Mouse (Mus musculus) intestine, embryonic 16.5 days (tissue): ENCODE data around the gene Kctd21. TPM values are rescaled to one million over a fixed set of nuclear protein-coding genes. Genes with fewer than 3 reads are reported as not detected.
A peak's percentile ranks its signal among the peaks of the same experiment; 100 is the strongest.

Experiments used
- ATAC-seq: fragments of 200-750 bp; cut with Nextera tagmentation; 2 replicates; pipeline ENCODE4 v1.8.0; 2017; ENCODE audit warnings: moderate TSS enrichment, moderate library complexity
- H3K27ac ChIP-seq: fragments of 300-500 bp; sonication (generic); 2 replicates; pipeline ENCODE4 v1.5.1; 2014; ENCODE audit warnings: mild to moderate bottlenecking, low read length
- H3K27me3 ChIP-seq: fragments of 300-500 bp; sonication (generic); replicated peaks from 2 replicates; pipeline ENCODE4 v1.6.1; 2014; ENCODE audit warnings: low read length, control low read depth, mixed read lengths; ENCODE audit not compliant: control insufficient read depth, insufficient read depth
- H3K36me3 ChIP-seq: fragments of 300-500 bp; sonication (generic); 2 replicates; pipeline ENCODE4 v1.6.1; 2014; ENCODE audit warnings: low read length, control low read depth; ENCODE audit not compliant: control insufficient read depth, insufficient read depth
- H3K4me1 ChIP-seq: fragments of 300-500 bp; sonication (generic); 2 replicates; pipeline ENCODE4 v1.6.1; 2014; ENCODE audit warnings: low read length, control low read depth, mixed read lengths; ENCODE audit not compliant: control insufficient read depth, insufficient read depth
- H3K4me2 ChIP-seq: fragments of 300-500 bp; sonication (generic); 2 replicates; pipeline ENCODE4 v1.6.1; 2014; ENCODE audit warnings: low read depth, low read length, control low read depth
- H3K4me3 ChIP-seq: fragments of 300-500 bp; sonication (generic); 2 replicates; pipeline ENCODE4 v1.5.1; 2014; ENCODE audit warnings: mild to moderate bottlenecking, low read length
- H3K9ac ChIP-seq: fragments of 300-500 bp; sonication (generic); 2 replicates; pipeline ENCODE4 v1.6.1; 2014; ENCODE audit warnings: low read depth, low read length
- H3K9me3 ChIP-seq: fragments of 300-500 bp; sonication (generic); 2 replicates; pipeline ENCODE4 v1.6.1; 2016; ENCODE audit warnings: low read length, control low read depth; ENCODE audit not compliant: control insufficient read depth
- WGBS: fragments of 180-500 bp; shearing (Covaris S2); extraction: QIAGEN DNeasy Blood & Tissue Kit; methylation state at CpG from one replicate; pipeline ENCODE4 v1.1.7; 2014; 5-methylcytosine and 5-hydroxymethylcytosine counted together
- polyA plus RNA-seq: library from polyadenylated mRNA; unstranded; fragments of >200 nt; fragmentation: Nextera tagmentation; extraction: Ambion mirVana; gene quantifications from 2 replicates; pipeline ENCODE4 v1.2.1, GENCODE M21; 2015

Gene Kctd21
- polyA plus RNA-seq, result 4.1 and 4.4 TPM in 2 replicates

- Histone ChIP-seq H3K4me2 (peak within 1 kb of the TSS; percentile 92), H3K9ac (peak within 1 kb of the TSS; percentile 81), H3K4me1 (peaks cover 15% of the 10 kb centered on the region), H3K9me3 (no peaks in the 10 kb centered on the region), H3K4me3 (peak within 1 kb of the TSS; percentile 90), H3K27me3 (no peaks in the 10 kb centered on the region), H3K27ac (no peak within 1 kb of the TSS; the same call in 1 of the 2 replicates), H3K36me3 (no peaks in the 10 kb centered on the region)
- peak; percentile 99 for ATAC-seq
- under 1% methylated on average over 68 of the region's 68 CpGs for WGBS
These were observed at the start of gene Kctd21, which contains the start of gene Usp35 for GRCm38 (mm10) chr7:97331726-97332666. Gene Kctd21 (plus strand): TSS chr7:97332327. Gene Usp35 (minus strand): TSS chr7:97332020.

- no peak for ATAC-seq
- H3K27ac ChIP-seq, result no peak overlapping the region
- H3K36me3 ChIP-seq, result no peaks in the 10 kb centered on the region
- WGBS, result 46% methylated on average over 2 of the region's 2 CpGs
- no peaks in the 10 kb centered on the region for H3K9me3 ChIP-seq
- H3K4me2 ChIP-seq, result no peak overlapping the region
- no peaks in the 10 kb centered on the region for H3K4me1 ChIP-seq
- H3K4me3 ChIP-seq, result no peak overlapping the region
- no peaks in the 10 kb centered on the region for H3K27me3 ChIP-seq
- H3K9ac ChIP-seq, result no peak overlapping the region
These were observed 35.1 kb upstream of the Kctd21 start for GRCm38 (mm10) chr7:97296986-97297385.

- H3K4me1 ChIP-seq, result no peaks in the 10 kb centered on the region
- H3K4me3 ChIP-seq, result no peak overlapping the region
- no peaks in the 10 kb centered on the region for H3K27me3 ChIP-seq
- H3K4me2 ChIP-seq, result no peak overlapping the region
- no peak for ATAC-seq
- no peaks in the 10 kb centered on the region for H3K9me3 ChIP-seq
- no peak overlapping the region for H3K27ac ChIP-seq
- WGBS, result 2% methylated on average over 2 of the region's 2 CpGs
- no peaks in the 10 kb centered on the region for H3K36me3 ChIP-seq
- no peak overlapping the region for H3K9ac ChIP-seq
These were observed 34.7 kb upstream of the Kctd21 start for GRCm38 (mm10) chr7:97297466-97297865.

- no peaks in the 10 kb centered on the region; the same call in 1 of the 2 replicates for H3K36me3 ChIP-seq
- no peak overlapping the region for H3K4me2 ChIP-seq
- no peak overlapping the region for H3K4me3 ChIP-seq
- no peak for ATAC-seq
- H3K27ac ChIP-seq, result no peak overlapping the region
- H3K4me1 ChIP-seq, result no peaks in the 10 kb centered on the region
- 93% methylated on average over 2 of the region's 2 CpGs for WGBS
- no peaks in the 10 kb centered on the region for H3K27me3 ChIP-seq
- H3K9ac ChIP-seq, result no peak overlapping the region
- H3K9me3 ChIP-seq, result no peaks in the 10 kb centered on the region
These were observed 33.8 kb upstream of the Kctd21 start for GRCm38 (mm10) chr7:97298279-97298678.

DNA sequence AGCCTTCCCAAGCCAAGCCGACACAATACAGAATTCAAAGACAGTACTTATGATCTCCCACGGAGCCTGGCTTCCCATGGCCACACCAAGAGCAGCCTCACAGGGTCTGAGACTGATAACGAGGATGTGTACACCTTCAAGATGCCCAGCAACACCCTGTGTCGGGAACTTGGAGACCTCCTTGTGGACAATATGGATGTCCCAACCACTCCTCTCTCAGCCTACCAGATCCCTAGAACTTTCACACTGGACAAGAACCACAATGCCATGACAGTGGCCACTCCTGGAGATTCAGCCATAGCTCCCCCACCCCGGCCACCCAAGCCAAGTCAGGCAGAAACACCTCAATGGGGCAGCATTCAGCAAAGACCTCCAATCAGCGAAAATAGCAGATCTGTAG is 33.2 kb upstream of the Kctd21 start:
- Histone ChIP-seq H3K9me3 (no peaks in the 10 kb centered on the region), H3K4me3 (no peak overlapping the region), H3K27me3 (no peaks in the 10 kb centered on the region), H3K27ac (no peak overlapping the region), H3K4me1 (no peaks in the 10 kb centered on the region), H3K9ac (no peak overlapping the region), H3K4me2 (no peak overlapping the region), H3K36me3 (peaks cover 5% of the 10 kb centered on the region)
- ATAC-seq, result no peak
- 85% methylated on average over 6 of the region's 6 CpGs for WGBS

GRCm38 (mm10) chr7:97300914-97301313 is 31.2 kb upstream of the Kctd21 start:
- no peak for ATAC-seq
- Histone ChIP-seq H3K4me2 (no peak overlapping the region), H3K36me3 (peaks cover 5% of the 10 kb centered on the region)

GRCm38 (mm10) chr7:97301321-97301720 is 30.8 kb upstream of the Kctd21 start:
- no peak for ATAC-seq

More at GRCm38 (mm10) chr7:97300914-97301313, 31.2 kb upstream of the Kctd21 start:
- H3K9ac ChIP-seq, result no peak overlapping the region
- WGBS, result 84% methylated on average over 2 of the region's 2 CpGs
- H3K9me3 ChIP-seq, result no peaks in the 10 kb centered on the region
- no peak overlapping the region for H3K27ac ChIP-seq
- H3K27me3 ChIP-seq, result no peaks in the 10 kb centered on the region
- no peak overlapping the region for H3K4me3 ChIP-seq
- H3K4me1 ChIP-seq, result no peaks in the 10 kb centered on the region

GRCm38 (mm10) chr7:97302261-97302660 is 29.9 kb upstream of the Kctd21 start:
- 78% methylated on average over 4 of the region's 4 CpGs for WGBS
- no peak for ATAC-seq
- peaks cover 9% of the 10 kb centered on the region for H3K36me3 ChIP-seq

More at GRCm38 (mm10) chr7:97301321-97301720, 30.8 kb upstream of the Kctd21 start:
- Histone ChIP-seq H3K4me3 (no peak overlapping the region), H3K4me2 (no peak overlapping the region), H3K27me3 (no peaks in the 10 kb centered on the region), H3K36me3 (peaks cover 5% of the 10 kb centered on the region), H3K9ac (no peak overlapping the region), H3K9me3 (no peaks in the 10 kb centered on the region), H3K27ac (no peak overlapping the region), H3K4me1 (no peaks in the 10 kb centered on the region)
- 86% methylated on average over 8 of the region's 8 CpGs for WGBS

GRCm38 (mm10) chr7:97302876-97303275 is 29.3 kb upstream of the Kctd21 start:
- ATAC-seq, result no peak
- H3K4me2 ChIP-seq, result no peak overlapping the region
- no peaks in the 10 kb centered on the region for H3K27me3 ChIP-seq
- 80% methylated on average over 4 of the region's 4 CpGs for WGBS
- H3K27ac ChIP-seq, result no peak overlapping the region
- peaks cover 9% of the 10 kb centered on the region for H3K36me3 ChIP-seq
- H3K9ac ChIP-seq, result no peak overlapping the region
- no peaks in the 10 kb centered on the region for H3K4me1 ChIP-seq
- no peaks in the 10 kb centered on the region for H3K9me3 ChIP-seq
- no peak overlapping the region for H3K4me3 ChIP-seq

More at GRCm38 (mm10) chr7:97302261-97302660, 29.9 kb upstream of the Kctd21 start:
- H3K4me3 ChIP-seq, result no peak overlapping the region
- H3K9ac ChIP-seq, result no peak overlapping the region
- no peaks in the 10 kb centered on the region for H3K4me1 ChIP-seq
- H3K27me3 ChIP-seq, result no peaks in the 10 kb centered on the region
- H3K27ac ChIP-seq, result no peak overlapping the region
- no peaks in the 10 kb centered on the region for H3K9me3 ChIP-seq
- no peak overlapping the region for H3K4me2 ChIP-seq
